Mouse (Mus musculus) MEL (cell line): Measurements from ENCODE around the gene Gm20388.

Experiments
- CHD2 ChIP-seq: IDR thresholded peaks from 2 replicates; pipeline ENCODE4 v1.6.1; 2011; ENCODE audit warnings: low read length, improper control_type of control experiment
- CTCF ChIP-seq, 3 experiments: IDR thresholded peaks in 2 of 3; conservative IDR thresholded peaks in 1 of 3; 2 replicates each; pipeline ENCODE4 v1.5.1; 2011 to 2012; ENCODE audit warnings: low read length in 3 of 3, low read depth in 2 of 3, mild to moderate bottlenecking in 2 of 3, improper control_type of control experiment in 1 of 3, inconsistent platforms in 1 of 3, mixed read lengths in 1 of 3, moderate library complexity in 1 of 3; ENCODE audit not compliant: control insufficient read depth in 1 of 3, insufficient read depth in 1 of 3, poor library complexity in 1 of 3, severe bottlenecking in 1 of 3
- E2F4 ChIP-seq: IDR thresholded peaks from 2 replicates; pipeline ENCODE4 v1.6.1; 2011; ENCODE audit warnings: low read depth, low read length, improper control_type of control experiment, borderline replicate concordance
- ELF1 ChIP-seq: IDR thresholded peaks from 2 replicates; pipeline ENCODE4 v1.6.1; 2014; ENCODE audit warnings: low read depth, mild to moderate bottlenecking, inconsistent platforms, low read length, improper control_type of control experiment, moderate library complexity
- EP300 ChIP-seq, 2 experiments: IDR thresholded peaks; 2 replicates each; pipeline ENCODE4 v1.6.1; 2011; ENCODE audit warnings: improper control_type of control experiment in 2 of 2, low read length in 2 of 2, low read depth in 1 of 2, mild to moderate bottlenecking in 1 of 2
- GATA1 ChIP-seq: IDR thresholded peaks from 2 replicates; pipeline ENCODE4 v1.6.1; 2011; ENCODE audit warnings: low read depth, low read length, improper control_type of control experiment
- KAT2A ChIP-seq: conservative IDR thresholded peaks from 2 replicates; pipeline ENCODE4 v1.6.1; 2012; ENCODE audit warnings: low read depth, low read length, improper control_type of control experiment, inconsistent platforms
- MAX ChIP-seq: IDR thresholded peaks from 2 replicates; pipeline ENCODE4 v1.6.1; 2011; ENCODE audit warnings: low read length, improper control_type of control experiment
- POLR2A ChIP-seq, 2 experiments: IDR thresholded peaks; 2 replicates each; pipeline ENCODE4 v1.6.1; 2011 to 2012; ENCODE audit warnings: low read length in 2 of 2, mild to moderate bottlenecking in 2 of 2, control low read depth in 1 of 2, improper control_type of control experiment in 1 of 2, low read depth in 1 of 2, moderate library complexity in 1 of 2; ENCODE audit not compliant: control insufficient read depth in 1 of 2, insufficient read depth in 1 of 2, poor library complexity in 1 of 2
- POLR2AphosphoS2 ChIP-seq: IDR thresholded peaks from 2 replicates; pipeline ENCODE4 v1.6.1; 2011; ENCODE audit warnings: low read length, improper control_type of control experiment
- SIN3A ChIP-seq: IDR thresholded peaks from 2 replicates; pipeline ENCODE4 v1.6.1; 2012; ENCODE audit warnings: low read length, improper control_type of control experiment, inconsistent platforms
- SMC3 ChIP-seq: IDR thresholded peaks from 2 replicates; pipeline ENCODE4 v1.6.1; 2011; ENCODE audit warnings: low read depth, low read length, improper control_type of control experiment
- TBP ChIP-seq: IDR thresholded peaks from 2 replicates; pipeline ENCODE4 v1.8.0; 2011; ENCODE audit warnings: low read depth, low read length, improper control_type of control experiment
- ZC3H11A ChIP-seq: IDR thresholded peaks from 2 replicates; pipeline ENCODE4 v1.6.1; 2012; ENCODE audit warnings: low read depth, mild to moderate bottlenecking, inconsistent platforms, low read length, improper control_type of control experiment

- no peak for TF ChIP-seq CTCF (IDR thresholded peaks at IDR 0.05 in 2 of 3, conservative IDR thresholded peaks at IDR 0.05 in 1 of 3; ENCODE audit: control insufficient read depth in 1 of 3, insufficient read depth in 1 of 3, low read depth in 2 of 3, low read length in 3 of 3, poor library complexity in 1 of 3, severe bottlenecking in 1 of 3)
- TF ChIP-seq SMC3 = no peak
- no peak for TF ChIP-seq EP300 (IDR thresholded peaks at IDR 0.05; ENCODE audit: low read depth in 1 of 2, low read length in 2 of 2)
- TF ChIP-seq POLR2AphosphoS2 = no peak
- TF ChIP-seq KAT2A = no peak
- TF ChIP-seq ELF1 = no peak
- no peak for TF ChIP-seq MAX
- TF ChIP-seq TBP = no peak
- no peak for TF ChIP-seq E2F4
- TF ChIP-seq SIN3A = no peak
- TF ChIP-seq ZC3H11A = no peak
- no peak for TF ChIP-seq POLR2A (IDR thresholded peaks at IDR 0.05; ENCODE audit: control insufficient read depth in 1 of 2, insufficient read depth in 1 of 2, low read depth in 1 of 2, low read length in 2 of 2, poor library complexity in 1 of 2)
- no peak for TF ChIP-seq CHD2
- no peak for TF ChIP-seq GATA1
Observed at GRCm38 (mm10) chr8:123427639-123428275, 3517.1 kb downstream of the Gm20388 start.
